Mouse (Mus musculus): Measurements from ENCODE around the gene Enox1. TPM values are rescaled to one million over a fixed set of nuclear protein-coding genes. Genes with fewer than 3 reads are reported as not detected.

The Enox1 gene
- polyA plus RNA-seq, 1 experiment, result 0.30 TPM

GRCm38 (mm10) chr14:77439426-77439825 lies 282.9 kb downstream of the Enox1 start:
- TF ChIP-seq POLR2A (IDR thresholded peaks at IDR 0.05; ENCODE audit: low read depth, low read length) (no peak), CTCF (IDR thresholded peaks at IDR 0.05; ENCODE audit: extremely low read depth, insufficient read length, insufficient replicate concordance, low read depth, low read length) (no peak)
- Histone ChIP-seq H3K27ac (ENCODE audit: insufficient read depth, low read depth, low read length) (no peak overlapping the region), H3K4me1 (ENCODE audit: control insufficient read depth, insufficient read depth, insufficient read length, low read length) (no peaks in the 10 kb centered on the region), H3K36me3 (ENCODE audit: control insufficient read depth, insufficient read depth, low read length) (no peaks in the 10 kb centered on the region), H3K4me3 (ENCODE audit: low read depth, low read length) (no peak overlapping the region), H3K27me3 (ENCODE audit: control insufficient read depth, insufficient read depth, low read length) (no peaks in the 10 kb centered on the region)
- WGBS, result 71% methylated on average over 5 of the region's 5 CpGs

DNA sequence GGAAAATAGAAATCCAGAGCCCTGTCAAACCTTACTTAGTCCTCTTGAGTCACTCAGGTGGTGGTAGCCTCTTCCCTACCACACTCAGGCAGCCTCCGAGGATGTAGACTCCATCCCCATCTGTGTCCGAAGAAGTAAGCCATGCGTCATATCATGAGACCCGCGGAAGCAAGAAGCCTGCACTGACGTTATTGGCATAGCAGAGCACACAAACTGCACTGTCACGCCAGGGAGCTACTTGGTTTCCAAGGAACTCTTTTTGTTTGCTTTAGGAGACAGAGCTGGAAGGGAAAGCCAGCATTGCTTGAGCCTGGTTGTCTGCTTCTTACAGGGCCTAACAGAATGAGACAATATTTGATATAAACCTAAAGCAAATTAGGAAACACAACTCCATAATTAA lies 284.2 kb downstream of the Enox1 start:
- no peaks in the 10 kb centered on the region for H3K27me3 ChIP-seq (ENCODE audit: control insufficient read depth, insufficient read depth, low read length)
- H3K4me3 ChIP-seq (ENCODE audit: low read depth, low read length), result no peak overlapping the region
- no peaks in the 10 kb centered on the region for H3K36me3 ChIP-seq (ENCODE audit: control insufficient read depth, insufficient read depth, low read length)
- no peaks in the 10 kb centered on the region for H3K4me1 ChIP-seq (ENCODE audit: control insufficient read depth, insufficient read depth, insufficient read length, low read length)
- peak overlapping the region; percentile 32; the same call in 1 of the 2 replicates for H3K27ac ChIP-seq (ENCODE audit: insufficient read depth, low read depth, low read length)
- WGBS, result 41% methylated on average over 7 of the region's 7 CpGs
- TF ChIP-seq POLR2A (IDR thresholded peaks at IDR 0.05; ENCODE audit: low read depth, low read length) (no peak), CTCF (IDR thresholded peaks at IDR 0.05; ENCODE audit: extremely low read depth, insufficient read length, insufficient replicate concordance, low read depth, low read length) (no peak)

DNA sequence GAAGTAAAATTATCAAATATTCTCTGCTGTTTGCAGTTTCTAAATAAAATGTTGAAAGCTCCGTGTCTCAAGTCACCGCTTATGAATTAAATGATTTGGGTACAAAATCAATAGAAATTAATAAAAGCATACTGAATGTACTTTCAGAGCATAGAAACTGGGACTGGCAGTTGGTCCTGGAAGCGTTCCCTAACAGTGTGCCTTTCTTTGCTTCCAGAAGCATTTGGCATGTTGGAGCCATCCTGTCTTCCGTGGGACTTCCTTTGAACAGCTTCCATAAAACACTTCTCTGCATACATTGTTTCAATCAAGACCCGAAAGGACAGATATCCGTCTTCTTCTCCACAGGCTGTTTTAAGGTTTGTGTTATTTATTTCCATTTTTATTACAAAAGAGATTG lies 285.0 kb downstream of the Enox1 start:
- Histone ChIP-seq H3K4me1 (ENCODE audit: control insufficient read depth, insufficient read depth, insufficient read length, low read length) (no peaks in the 10 kb centered on the region), H3K36me3 (ENCODE audit: control insufficient read depth, insufficient read depth, low read length) (no peaks in the 10 kb centered on the region), H3K27me3 (ENCODE audit: control insufficient read depth, insufficient read depth, low read length) (no peaks in the 10 kb centered on the region), H3K4me3 (ENCODE audit: low read depth, low read length) (no peak overlapping the region), H3K27ac (ENCODE audit: insufficient read depth, low read depth, low read length) (no peak overlapping the region; the same call in 1 of the 2 replicates)
- WGBS, result 88% methylated on average over 6 of the region's 6 CpGs
- TF ChIP-seq POLR2A (IDR thresholded peaks at IDR 0.05; ENCODE audit: low read depth, low read length) (no peak), CTCF (IDR thresholded peaks at IDR 0.05; ENCODE audit: extremely low read depth, insufficient read length, insufficient replicate concordance, low read depth, low read length) (no peak)

- no peaks in the 10 kb centered on the region for H3K36me3 ChIP-seq (ENCODE audit: control insufficient read depth, insufficient read depth, low read length)
- WGBS, result 58% methylated on average over 4 of the region's 4 CpGs
- no peak overlapping the region for H3K27ac ChIP-seq (ENCODE audit: insufficient read depth, low read depth, low read length)
- no peaks in the 10 kb centered on the region for H3K4me1 ChIP-seq (ENCODE audit: control insufficient read depth, insufficient read depth, insufficient read length, low read length)
- TF ChIP-seq POLR2A (IDR thresholded peaks at IDR 0.05; ENCODE audit: low read depth, low read length) (no peak), CTCF (IDR thresholded peaks at IDR 0.05; ENCODE audit: extremely low read depth, insufficient read length, insufficient replicate concordance, low read depth, low read length) (no peak)
- H3K4me3 ChIP-seq (ENCODE audit: low read depth, low read length), result no peak overlapping the region
- H3K27me3 ChIP-seq (ENCODE audit: control insufficient read depth, insufficient read depth, low read length), result no peaks in the 10 kb centered on the region
These were observed 291.4 kb downstream of the Enox1 start for GRCm38 (mm10) chr14:77448001-77448400.

GRCm38 (mm10) chr14:77451916-77452315 lies 295.4 kb downstream of the Enox1 start:
- TF ChIP-seq POLR2A (IDR thresholded peaks at IDR 0.05; ENCODE audit: low read depth, low read length) (no peak), CTCF (IDR thresholded peaks at IDR 0.05; ENCODE audit: extremely low read depth, insufficient read length, insufficient replicate concordance, low read depth, low read length) (no peak)
- WGBS, result 85% methylated on average over 4 of the region's 4 CpGs
- no peaks in the 10 kb centered on the region for H3K4me1 ChIP-seq (ENCODE audit: control insufficient read depth, insufficient read depth, insufficient read length, low read length)

DNA sequence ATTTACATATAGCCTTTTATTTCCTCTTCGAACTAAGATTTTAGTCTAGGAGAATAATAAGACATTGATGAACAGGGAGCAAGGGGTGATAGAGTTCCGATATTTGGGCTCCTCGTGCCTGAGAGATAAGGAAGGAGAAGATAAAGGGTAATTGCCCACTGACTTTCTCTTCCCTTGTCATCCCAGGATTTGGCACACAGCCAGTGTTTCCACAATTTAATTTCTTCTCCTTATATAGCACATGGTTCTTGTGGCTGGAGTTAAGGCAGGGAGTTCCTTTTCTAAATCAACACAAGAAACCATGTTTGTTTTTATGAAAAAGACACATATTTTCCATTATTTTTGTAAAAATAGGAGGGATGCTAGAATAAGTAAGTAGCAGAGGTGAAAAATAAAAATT lies 299.5 kb downstream of the Enox1 start:
- no peak overlapping the region for H3K27ac ChIP-seq (ENCODE audit: insufficient read depth, low read depth, low read length)
- H3K4me1 ChIP-seq (ENCODE audit: control insufficient read depth, insufficient read depth, insufficient read length, low read length), result no peaks in the 10 kb centered on the region; the same call in 1 of the 2 replicates
- TF ChIP-seq CTCF (IDR thresholded peaks at IDR 0.05; ENCODE audit: extremely low read depth, insufficient read length, insufficient replicate concordance, low read depth, low read length), result no peak
- no peak overlapping the region for H3K4me3 ChIP-seq (ENCODE audit: low read depth, low read length)
- no peaks in the 10 kb centered on the region for H3K27me3 ChIP-seq (ENCODE audit: control insufficient read depth, insufficient read depth, low read length)
- H3K36me3 ChIP-seq (ENCODE audit: control insufficient read depth, insufficient read depth, low read length), result no peaks in the 10 kb centered on the region
- WGBS, result 24% methylated on average over 3 of the region's 3 CpGs

More at GRCm38 (mm10) chr14:77451916-77452315, 295.4 kb downstream of the Enox1 start:
- Histone ChIP-seq H3K36me3 (ENCODE audit: control insufficient read depth, insufficient read depth, low read length) (no peaks in the 10 kb centered on the region), H3K27me3 (ENCODE audit: control insufficient read depth, insufficient read depth, low read length) (no peaks in the 10 kb centered on the region), H3K4me3 (ENCODE audit: low read depth, low read length) (no peak overlapping the region), H3K27ac (ENCODE audit: insufficient read depth, low read depth, low read length) (no peak overlapping the region)

DNA sequence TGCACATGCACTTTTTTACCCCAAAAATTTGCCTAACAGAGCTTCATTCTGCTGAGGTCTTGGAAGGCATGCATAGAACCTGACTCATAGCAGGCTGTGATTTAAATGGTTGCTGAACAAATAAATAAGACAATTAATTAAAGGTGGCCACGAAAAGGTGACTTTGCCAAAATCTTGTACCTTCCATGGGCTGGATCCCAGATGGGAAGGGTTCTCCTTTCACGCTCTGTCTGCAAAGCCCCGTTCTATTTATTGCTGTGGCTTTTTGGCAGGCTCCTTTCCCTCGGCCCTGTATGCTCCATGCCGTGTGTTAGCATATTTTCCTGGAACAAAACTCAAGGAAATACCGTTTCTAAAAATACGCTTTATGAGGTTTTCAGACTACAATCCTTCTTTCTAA lies 300.3 kb downstream of the Enox1 start:
- TF ChIP-seq CTCF (IDR thresholded peaks at IDR 0.05; ENCODE audit: extremely low read depth, insufficient read length, insufficient replicate concordance, low read depth, low read length) (no peak), POLR2A (IDR thresholded peaks at IDR 0.05; ENCODE audit: low read depth, low read length) (no peak)
- Histone ChIP-seq H3K4me1 (ENCODE audit: control insufficient read depth, insufficient read depth, insufficient read length, low read length) (no peaks in the 10 kb centered on the region; the same call in 1 of the 2 replicates), H3K27me3 (ENCODE audit: control insufficient read depth, insufficient read depth, low read length) (no peaks in the 10 kb centered on the region), H3K36me3 (ENCODE audit: control insufficient read depth, insufficient read depth, low read length) (no peaks in the 10 kb centered on the region), H3K4me3 (ENCODE audit: low read depth, low read length) (no peak overlapping the region), H3K27ac (ENCODE audit: insufficient read depth, low read depth, low read length) (no peak overlapping the region)
- 56% methylated on average over 7 of the region's 7 CpGs for WGBS
